8 mouse cellular contexts compared by ENCODE assay signal in genomic region chr7:123465692-123466387, GRCm38 (mm10). TPM values are rescaled to one million over a fixed set of nuclear protein-coding genes. Genes with fewer than 3 reads are reported as not detected.
DNase-seq lines count a peak whose midpoint lies in the region; ATAC-seq and TF ChIP-seq lines count a peak whose summit lies in the region.

No protein-coding gene starts in this region.

- H3K9me3 ChIP-seq in limb, embryonic 10.5 days (replicated peaks) = no peaks in the 10 kb centered on the region
- no peaks in the 10 kb centered on the region for H3K9me3 ChIP-seq in midbrain, postnatal 0 days (ENCODE audit: low read length)

- H3K36me3 ChIP-seq in kidney, adult 2 months (ENCODE audit: control insufficient read depth, insufficient read depth, low read length) = no peaks in the 10 kb centered on the region
- no peaks in the 10 kb centered on the region for H3K36me3 ChIP-seq in limb, embryonic 10.5 days
- H3K36me3 ChIP-seq in midbrain, postnatal 0 days (ENCODE audit: insufficient read depth, low read length) = no peaks in the 10 kb centered on the region

- H3K27ac ChIP-seq in kidney, adult 2 months (ENCODE audit: insufficient read depth, low read depth, low read length) = no peak overlapping the region
- no peak overlapping the region for H3K27ac ChIP-seq in limb, embryonic 10.5 days
- H3K27ac ChIP-seq in midbrain, postnatal 0 days (ENCODE audit: low read depth, low read length) = no peak overlapping the region

- intact Hi-C loops in gastrocnemius, postnatal 36 days (cut with DNase I) = loop anchor here (1.0 to 10.0 kb wide), 5 partner anchors 67 to 524 kb away; no protein-coding TSS in a partner anchor

- peak; percentile 71 for DNase-seq in 416B (ENCODE audit: low read depth)
- peak; percentile 38 for DNase-seq in adrenal gland, adult 8-10 months
- DNase-seq in embryo, embryonic 10.5 days (ENCODE audit: low spot score) = peak; percentile 91
- DNase-seq in gastrocnemius, postnatal 36 days = peak; percentile 40 to 58
- peak; percentile 84 for DNase-seq in kidney, adult 2 months
- DNase-seq in limb, embryonic 10.5 days (ENCODE audit: low spot score) = peak; percentile 82
- DNase-seq in midbrain, postnatal 0 days (ENCODE audit: low spot score) = peak; percentile 87
- DNase-seq in spleen, postnatal 10 days (ENCODE audit: low spot score in 2 of 2) = peak; percentile 40 to 70

- H3K4me3 ChIP-seq in kidney, adult 2 months (ENCODE audit: insufficient read depth, low read depth, low read length) = no peak overlapping the region
- no peak overlapping the region for H3K4me3 ChIP-seq in limb, embryonic 10.5 days
- H3K4me3 ChIP-seq in midbrain, postnatal 0 days (ENCODE audit: low read depth, low read length) = no peak overlapping the region

- 0 out of 2 replicates have a peak, but pooled peaks have one; percentile 52 for ATAC-seq in midbrain, postnatal 0 days (ENCODE audit: low FRiP score)

- no peak for TF ChIP-seq POLR2A in kidney, adult 2 months (IDR thresholded peaks at IDR 0.05; ENCODE audit: low read depth, low read length)

- H3K4me2 ChIP-seq in midbrain, postnatal 0 days (ENCODE audit: low read depth, low read length, poor library complexity, severe bottlenecking) = no peak overlapping the region

- TF ChIP-seq CTCF in kidney, adult 2 months (conservative IDR thresholded peaks at IDR 0.05; ENCODE audit: insufficient read depth, insufficient read length, low read depth, low read length) = peak; percentile 98
- peak; percentile 98 for TF ChIP-seq CTCF in midbrain, postnatal 0 days (IDR thresholded peaks at IDR 0.05)

- no peaks in the 10 kb centered on the region; the same call in 1 of the 2 replicates for H3K4me1 ChIP-seq in kidney, adult 2 months (ENCODE audit: control insufficient read depth, insufficient read depth, low read length)
- H3K4me1 ChIP-seq in limb, embryonic 10.5 days = no peaks in the 10 kb centered on the region
- H3K4me1 ChIP-seq in midbrain, postnatal 0 days (ENCODE audit: insufficient read depth, low read length) = no peaks in the 10 kb centered on the region

- no peaks in the 10 kb centered on the region for H3K27me3 ChIP-seq in kidney, adult 2 months (replicated peaks; ENCODE audit: control insufficient read depth, insufficient read depth, low read length)
- H3K27me3 ChIP-seq in limb, embryonic 10.5 days (ENCODE audit: low read depth, poor library complexity, severe bottlenecking) = no peaks in the 10 kb centered on the region
- H3K27me3 ChIP-seq in midbrain, postnatal 0 days (ENCODE audit: insufficient read depth, low read length) = no peaks in the 10 kb centered on the region

- WGBS in kidney, adult 2 months = 17% methylated on average over 6 of the region's 6 CpGs
- 36% methylated on average over 6 of the region's 6 CpGs for WGBS in limb, embryonic 10.5 days
- 33% methylated on average over 6 of the region's 6 CpGs for WGBS in midbrain, postnatal 0 days

- no peak overlapping the region for H3K9ac ChIP-seq in midbrain, postnatal 0 days (replicated peaks; ENCODE audit: low read length, poor library complexity, severe bottlenecking)

RNA-seq across cellular contexts. Expression of gene Aqp8, which starts 3.7 kb away (rescaled TPM):
- not detected for total RNA-seq in adrenal gland, adult 8-10 months (2022)
- total RNA-seq in gastrocnemius, postnatal 36 days (2021) = not detected
- polyA plus RNA-seq in kidney, adult 2 months (2012; rRNA removed) = 1.1 TPM in 2 replicates
- polyA plus RNA-seq in limb, embryonic 10.5 days (2016; fragmentation: Nextera tagmentation; extraction: Ambion mirVana) = 0.23 and 0.68 TPM in 2 replicates
- not detected in 2 replicates for total RNA-seq in midbrain, postnatal 0 days (2014; rRNA removed)
- polyA plus RNA-seq in midbrain, postnatal 0 days (2015; fragmentation: Nextera tagmentation; extraction: Ambion mirVana) = not detected in 2 replicates

RNA-seq across cellular contexts. Expression of gene Zkscan2, which starts 34.4 kb away (rescaled TPM):
- total RNA-seq in adrenal gland, adult 8-10 months (2022) = 1 to 10 TPM; 1.7 to 5.7 (median 4.1) TPM
- total RNA-seq in gastrocnemius, postnatal 36 days (2021) = under 1 TPM in 1 of 2 experiments, not detected in 1; 0.13 TPM
- 0.06 and 0.07 TPM in 2 replicates for polyA plus RNA-seq in kidney, adult 2 months (2012; rRNA removed)
- polyA plus RNA-seq in limb, embryonic 10.5 days (2016; fragmentation: Nextera tagmentation; extraction: Ambion mirVana) = 2.2 and 3.8 TPM in 2 replicates
- total RNA-seq in midbrain, postnatal 0 days (2014; rRNA removed) = 21.1 and 28.0 TPM in 2 replicates
- polyA plus RNA-seq in midbrain, postnatal 0 days (2015; fragmentation: Nextera tagmentation; extraction: Ambion mirVana) = 8.4 and 11.2 TPM in 2 replicates

Comparison
In these comparisons a context has a peak if more than half of its experiments do, and no peak if none do; other contexts are left out.
1. DNase-seq: peak in every context shown above with its lines; median percentile 91 in embryo, embryonic 10.5 days; 87 in midbrain, postnatal 0 days; 84 in kidney, adult 2 months; 82 in limb, embryonic 10.5 days; 71 in 416B; 55 in spleen, postnatal 10 days; 49 in gastrocnemius, postnatal 36 days; 38 in adrenal gland, adult 8-10 months.